Mouse (Mus musculus) forebrain, embryonic 11.5 days (tissue): ENCODE measurements around the gene Klhl33. TPM values are rescaled to one million over a fixed set of nuclear protein-coding genes. Genes with fewer than 3 reads are reported as not detected.
"Not testable (repeated sequence)": the region's sequence is repeated elsewhere in the genome, so short reads cannot be mapped to it uniquely, and the experiment has no call there.

Experiments used
- ATAC-seq: fragments of 200-750 bp; cut with Nextera tagmentation; replicated peaks from 2 replicates; pipeline ENCODE4 v1.8.0; 2017; ENCODE audit warnings: moderate TSS enrichment; ENCODE audit not compliant: low FRiP score
- DNase-seq: peaks from one replicate; pipeline ENCODE4 v3.0.0-alpha.2; 2017; ENCODE audit warnings: low spot score
- H3K27ac ChIP-seq: fragments of 300-500 bp; sonication (generic); 2 replicates; pipeline ENCODE4 v1.5.1; 2014; ENCODE audit warnings: low read depth, low read length
- H3K27me3 ChIP-seq: fragments of 300-500 bp; sonication (generic); 2 replicates; pipeline ENCODE4 v1.6.1; 2014; ENCODE audit warnings: mild to moderate bottlenecking, low read length, mixed read lengths; ENCODE audit not compliant: control insufficient read depth, insufficient read depth
- H3K36me3 ChIP-seq: fragments of 300-500 bp; sonication (generic); 2 replicates; pipeline ENCODE4 v1.6.1; 2014; ENCODE audit warnings: mild to moderate bottlenecking, low read length, moderate library complexity, mixed read lengths; ENCODE audit not compliant: control insufficient read depth, insufficient read depth
- H3K4me1 ChIP-seq: fragments of 300-500 bp; sonication (generic); replicated peaks from 2 replicates; pipeline ENCODE4 v1.6.1; 2014; ENCODE audit warnings: low read length, mixed read lengths; ENCODE audit not compliant: control insufficient read depth, insufficient read depth
- H3K4me2 ChIP-seq: fragments of 300-500 bp; sonication (generic); 2 replicates; pipeline ENCODE4 v1.6.1; 2014; ENCODE audit warnings: low read depth, mild to moderate bottlenecking, low read length, moderate library complexity, mixed read lengths; ENCODE audit not compliant: severe bottlenecking
- H3K4me3 ChIP-seq: fragments of 300-500 bp; sonication (generic); 2 replicates; pipeline ENCODE4 v1.5.1; 2014; ENCODE audit warnings: low read depth, low read length
- H3K9ac ChIP-seq: fragments of 300-500 bp; sonication (generic); 2 replicates; pipeline ENCODE4 v1.6.1; 2014; ENCODE audit warnings: low read length
- H3K9me3 ChIP-seq: fragments of 300-500 bp; sonication (generic); 2 replicates; pipeline ENCODE4 v1.6.1; 2016; ENCODE audit warnings: low read length, mixed read lengths; ENCODE audit not compliant: control insufficient read depth
- WGBS: fragments of 180-500 bp; shearing (Covaris S2); extraction: QIAGEN DNeasy Blood & Tissue Kit; methylation state at CpG from one replicate; pipeline ENCODE4 v1.1.7; 2014; 5-methylcytosine and 5-hydroxymethylcytosine counted together
- polyA plus RNA-seq: library from polyadenylated mRNA; unstranded; fragments of >200 nt; fragmentation: Nextera tagmentation; extraction: Ambion mirVana; gene quantifications from 2 replicates; pipeline ENCODE4 v1.2.1, GENCODE M21; 2014

Klhl33 gene
- polyA plus RNA-seq, 1 experiment from 2014 or later: 0.21 TPM

DNA sequence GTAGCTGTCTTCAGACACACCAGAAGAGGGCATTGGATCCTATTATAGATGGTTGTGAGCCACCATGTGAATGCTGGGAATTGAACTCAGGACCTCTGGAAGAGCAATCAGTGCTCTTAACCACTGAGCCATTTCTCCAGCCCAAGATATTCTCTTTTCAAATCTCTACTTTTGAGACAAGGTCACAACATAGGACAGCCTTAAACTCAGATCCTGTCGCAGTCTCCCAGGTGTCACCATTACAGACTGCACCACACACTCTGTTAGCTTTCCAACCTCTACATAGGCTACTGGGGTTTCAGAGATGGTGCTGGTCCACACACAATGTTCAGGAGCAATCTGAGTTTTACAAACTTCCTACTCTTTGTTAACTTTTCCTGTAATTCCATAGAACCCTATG lies 26.1 kb upstream of the Klhl33 start:
- H3K27me3 ChIP-seq, DNase-seq, H3K36me3 ChIP-seq, ATAC-seq, H3K27ac ChIP-seq, H3K4me1 ChIP-seq, H3K9me3 ChIP-seq: not testable (repeated sequence)
- H3K4me2 ChIP-seq: peak overlapping the region; percentile 51
- WGBS: 81% methylated on average over 1 of the region's 1 CpGs
- H3K9ac ChIP-seq: peak overlapping the region; percentile 90
- peak overlapping the region; percentile 80 for H3K4me3 ChIP-seq

DNA sequence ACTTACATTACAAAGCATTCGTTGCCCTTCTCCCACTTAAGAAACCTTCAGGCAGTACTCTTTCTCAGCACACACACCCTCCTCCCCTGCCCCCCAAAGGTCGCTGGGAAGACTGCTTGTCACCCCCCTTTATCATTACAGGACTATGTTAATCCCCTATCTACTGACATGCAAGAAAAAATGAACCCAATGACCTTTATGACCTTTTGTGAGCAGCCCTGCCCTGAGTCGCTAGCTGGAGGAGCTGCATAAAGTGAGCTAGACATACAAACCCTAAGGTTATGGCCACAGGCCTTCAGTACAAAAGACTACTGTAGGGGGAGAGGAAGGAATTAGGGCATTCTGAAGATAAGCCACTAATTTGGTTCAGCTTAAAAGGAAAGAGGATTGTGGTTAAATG lies 14.0 kb upstream of the Klhl33 start:
- no peak for DNase-seq
- H3K4me3 ChIP-seq: no peak overlapping the region
- no peaks in the 10 kb centered on the region for H3K27me3 ChIP-seq
- no peak overlapping the region for H3K4me2 ChIP-seq
- no peak overlapping the region for H3K27ac ChIP-seq
- no peaks in the 10 kb centered on the region for H3K4me1 ChIP-seq
- H3K36me3 ChIP-seq: peaks cover 2% of the 10 kb centered on the region; the same call in 1 of the 2 replicates
- 45% methylated on average over 3 of the region's 3 CpGs for WGBS
- ATAC-seq: no peak
- H3K9ac ChIP-seq: no peak overlapping the region
- no peaks in the 10 kb centered on the region for H3K9me3 ChIP-seq

DNA sequence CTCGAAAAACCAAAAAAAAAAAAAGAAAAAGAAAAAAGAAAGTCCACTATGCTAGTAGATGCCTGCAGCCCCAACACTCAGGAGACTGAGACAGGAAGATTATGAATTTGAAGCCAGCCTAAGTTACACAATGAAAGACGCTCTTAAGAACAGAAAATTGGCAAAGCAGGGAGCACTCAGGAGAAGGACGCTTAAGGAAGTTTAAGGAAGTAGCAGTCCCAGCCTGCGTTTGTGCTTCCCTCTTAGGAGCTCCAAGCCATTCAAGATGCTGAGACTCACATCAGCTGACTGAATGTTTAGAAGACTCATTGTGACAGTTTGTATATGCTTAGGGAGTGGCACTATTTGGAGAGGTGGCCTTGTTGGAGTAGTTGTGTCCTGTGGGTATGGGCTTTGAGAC lies 10.8 kb upstream of the Klhl33 start:
- no peak overlapping the region for H3K4me3 ChIP-seq
- 82% methylated on average over 4 of the region's 4 CpGs for WGBS
- H3K4me1 ChIP-seq: no peaks in the 10 kb centered on the region

DNA sequence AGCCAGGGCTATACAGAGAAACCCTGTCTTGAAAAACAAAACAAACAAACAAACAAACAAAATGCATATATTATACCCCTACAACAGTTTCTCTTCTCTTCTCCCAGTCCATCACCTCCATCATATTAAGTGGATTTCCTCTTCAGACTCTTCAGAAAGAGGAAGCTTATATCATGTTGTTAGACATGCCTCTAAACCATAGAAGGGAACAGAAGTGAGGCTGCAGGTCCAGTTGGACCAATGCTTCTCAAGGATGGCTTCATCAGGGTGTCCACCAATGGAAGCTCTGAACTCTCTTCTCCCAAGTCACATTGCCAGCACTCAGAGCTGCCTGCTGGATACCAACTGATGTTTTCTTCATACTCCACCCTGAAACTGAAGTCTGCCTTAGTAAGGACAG lies 8.0 kb upstream of the Klhl33 start:
- H3K4me3 ChIP-seq, H3K27ac ChIP-seq, H3K9me3 ChIP-seq, ATAC-seq, DNase-seq, H3K4me2 ChIP-seq, H3K27me3 ChIP-seq, H3K4me1 ChIP-seq, H3K36me3 ChIP-seq, H3K9ac ChIP-seq: not testable (repeated sequence)

More for the DNA sequence above, 10.8 kb upstream of the Klhl33 start:
- H3K36me3 ChIP-seq: no peaks in the 10 kb centered on the region; the same call in 1 of the 2 replicates
- no peak overlapping the region for H3K9ac ChIP-seq
- ATAC-seq (no peak), DNase-seq (no peak)
- no peak overlapping the region for H3K4me2 ChIP-seq
- no peaks in the 10 kb centered on the region for H3K27me3 ChIP-seq
- no peak overlapping the region for H3K27ac ChIP-seq
- H3K9me3 ChIP-seq: no peaks in the 10 kb centered on the region

DNA sequence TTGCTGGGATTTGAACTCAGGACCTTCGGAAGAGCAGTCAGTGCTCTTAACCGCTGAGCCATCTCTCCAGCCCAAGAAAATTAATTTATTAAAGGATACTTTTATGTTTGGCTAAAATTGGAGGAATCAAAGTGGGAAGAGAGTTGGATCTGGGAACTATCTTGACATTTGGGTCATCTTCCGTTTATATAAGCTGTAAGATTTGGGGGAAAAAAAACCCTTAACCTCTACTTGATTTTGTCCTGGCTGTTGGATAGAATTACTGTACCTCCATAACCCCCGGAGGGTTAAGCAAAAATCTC lies 7.5 kb upstream of the Klhl33 start:
- no peak overlapping the region for H3K4me2 ChIP-seq
- DNase-seq (no peak), ATAC-seq (no peak)
- H3K4me3 ChIP-seq: no peak overlapping the region
- H3K27me3 ChIP-seq: no peaks in the 10 kb centered on the region
- 79% methylated on average over 4 of the region's 4 CpGs for WGBS
- no peaks in the 10 kb centered on the region for H3K9me3 ChIP-seq
- no peak overlapping the region for H3K9ac ChIP-seq
- no peak overlapping the region for H3K27ac ChIP-seq
- no peaks in the 10 kb centered on the region for H3K36me3 ChIP-seq
- no peaks in the 10 kb centered on the region for H3K4me1 ChIP-seq

DNA sequence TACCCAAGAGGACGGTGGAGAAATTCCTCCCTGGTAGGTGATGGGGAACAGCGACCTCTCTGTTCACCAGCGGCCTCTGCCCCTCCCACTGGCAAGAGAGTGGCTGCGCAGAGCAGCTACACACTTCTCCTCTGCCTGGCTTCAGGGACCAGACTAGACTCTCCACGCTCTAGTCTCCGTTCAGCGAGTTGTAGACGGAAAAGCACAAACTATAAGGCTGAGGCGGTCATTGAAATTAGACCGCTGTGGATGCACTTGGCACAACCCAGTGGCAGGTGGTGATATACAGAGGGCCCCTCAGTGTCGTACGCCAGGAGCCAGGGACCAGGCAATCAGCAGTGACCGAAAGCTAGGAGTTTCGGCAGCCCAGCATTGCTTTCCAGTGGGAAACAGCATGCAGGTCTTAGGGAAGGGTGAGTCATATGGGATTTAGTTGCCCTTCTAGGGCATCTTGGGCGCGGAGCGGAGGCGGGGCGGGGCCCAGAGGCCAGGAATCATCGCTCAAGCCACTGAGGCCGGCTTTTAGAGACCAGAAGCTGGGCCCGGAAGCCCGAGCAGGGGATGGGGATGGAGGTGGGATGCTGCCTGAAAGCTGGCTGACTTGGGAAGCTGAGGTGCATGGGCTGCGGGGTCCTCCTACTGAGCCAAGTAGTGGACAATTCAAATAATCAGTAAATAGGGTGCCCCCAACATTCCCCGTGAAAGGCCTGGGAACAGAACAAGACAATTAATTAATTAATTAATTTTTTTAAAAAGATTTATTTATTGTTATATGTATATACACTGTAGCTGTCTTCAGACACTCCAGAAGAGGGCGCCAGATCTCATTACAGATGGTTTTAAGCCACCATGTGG lies 6.9 kb upstream of the Klhl33 start:
- H3K4me3 ChIP-seq: peak overlapping the region; percentile 36
- peak; percentile 80 for DNase-seq
- no peaks in the 10 kb centered on the region for H3K36me3 ChIP-seq
- no peaks in the 10 kb centered on the region for H3K27me3 ChIP-seq
- peak; percentile 92 for ATAC-seq
- peak overlapping the region; percentile 57 for H3K4me2 ChIP-seq
- H3K4me1 ChIP-seq: no peaks in the 10 kb centered on the region
- WGBS: 3% methylated on average over 26 of the region's 26 CpGs
- H3K9ac ChIP-seq: peak overlapping the region; percentile 62
- H3K9me3 ChIP-seq: no peaks in the 10 kb centered on the region
- no peak overlapping the region for H3K27ac ChIP-seq

DNA sequence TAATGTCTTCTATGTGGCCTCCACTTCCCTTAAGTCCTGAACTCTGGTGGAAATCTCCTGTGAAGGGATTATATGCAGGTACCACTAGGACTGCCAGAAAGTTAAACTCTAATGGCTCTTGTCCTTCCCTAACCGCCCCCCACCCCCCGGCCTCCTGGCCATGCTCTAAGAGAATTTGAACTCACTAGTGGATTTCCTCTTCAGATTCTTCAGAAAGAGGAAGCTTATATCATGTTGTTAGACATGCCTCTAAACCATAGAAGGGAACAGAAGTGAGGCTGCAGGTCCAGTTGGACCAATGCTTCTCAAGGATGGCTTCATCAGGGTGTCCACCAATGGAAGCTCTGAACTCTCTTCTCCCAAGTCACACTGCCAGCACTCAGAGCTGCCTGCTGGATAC lies 685 bp upstream of the Klhl33 start:
- not testable (repeated sequence) for H3K9me3 ChIP-seq, ATAC-seq, H3K4me3 ChIP-seq, DNase-seq, H3K9ac ChIP-seq, H3K27me3 ChIP-seq, H3K36me3 ChIP-seq, H3K4me1 ChIP-seq, H3K4me2 ChIP-seq, H3K27ac ChIP-seq
- WGBS: 91% methylated on average over 2 of the region's 2 CpGs

DNA sequence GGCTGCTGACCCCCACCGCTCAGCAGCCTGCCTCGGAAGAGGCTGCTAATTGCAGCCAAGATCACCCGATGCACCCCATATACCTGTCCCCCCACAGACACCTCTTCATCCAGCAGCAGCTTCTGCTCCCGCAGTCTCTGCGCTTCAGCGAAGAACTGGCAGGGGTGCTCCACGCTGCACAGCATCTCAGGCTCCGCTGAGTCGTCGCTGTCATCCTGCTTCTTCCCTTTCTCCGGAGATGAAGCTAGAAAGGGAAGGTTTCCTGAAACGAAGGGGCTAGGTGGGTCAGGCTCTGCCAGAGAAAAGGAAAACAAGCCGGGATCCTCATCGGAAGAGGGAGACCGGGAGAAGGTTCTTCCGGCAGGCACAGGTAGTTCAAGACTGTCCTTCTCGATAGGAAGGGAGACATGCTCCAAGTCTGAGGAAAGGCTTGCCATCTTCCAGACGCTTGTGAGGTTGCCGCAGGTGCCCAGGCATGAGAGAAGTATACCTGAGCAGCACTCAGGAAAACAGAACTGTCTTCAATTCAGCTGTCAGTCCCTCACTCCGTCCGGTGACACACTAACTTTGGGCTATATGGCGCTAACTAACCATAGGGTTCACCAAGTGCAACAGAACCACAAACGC lies 447 bp downstream of the Klhl33 start:
- H3K27ac ChIP-seq: no peak overlapping the region
- 15% methylated on average over 23 of the region's 23 CpGs for WGBS
- no peaks in the 10 kb centered on the region; the same call in 1 of the 2 replicates for H3K27me3 ChIP-seq
- ATAC-seq (no peak; the same call in 1 of the 2 replicates), DNase-seq (no peak)
- H3K36me3 ChIP-seq: no peaks in the 10 kb centered on the region
- H3K4me3 ChIP-seq: peak overlapping the region; percentile 34
- H3K9me3 ChIP-seq: no peaks in the 10 kb centered on the region
- H3K4me2 ChIP-seq: peak overlapping the region; percentile 68
- 0 out of 2 replicates have a peak, but pooled peaks cover 3% of the 10 kb centered on the region for H3K4me1 ChIP-seq
- peak overlapping the region; percentile 6; the same call in 1 of the 2 replicates for H3K9ac ChIP-seq
